Mouse (Mus musculus) thymus, postnatal 36 days (tissue): ENCODE data around the gene Isl2.

Experiments used
- DNase-seq, 2 experiments: peaks; one replicate each; pipeline ENCODE4 v3.0.0; 2022; ENCODE audit warnings: mixed read lengths in 2 of 2

The Isl2 gene

GRCm38 (mm10) chr9:55548871-55549270 lies 10.4 kb downstream of the Isl2 start:
- DNase-seq = no peak

- no peak for DNase-seq
Observed at GRCm38 (mm10) chr9:55549302-55549890, 10.9 kb downstream of the Isl2 start.

GRCm38 (mm10) chr9:55554986-55555385 lies 16.5 kb downstream of the Isl2 start:
- DNase-seq = no peak

GRCm38 (mm10) chr9:55560960-55561359 lies 22.5 kb downstream of the Isl2 start:
- DNase-seq = no peak

GRCm38 (mm10) chr9:55568466-55569159 lies 30.1 kb downstream of the Isl2 start:
- DNase-seq = no peak

DNA sequence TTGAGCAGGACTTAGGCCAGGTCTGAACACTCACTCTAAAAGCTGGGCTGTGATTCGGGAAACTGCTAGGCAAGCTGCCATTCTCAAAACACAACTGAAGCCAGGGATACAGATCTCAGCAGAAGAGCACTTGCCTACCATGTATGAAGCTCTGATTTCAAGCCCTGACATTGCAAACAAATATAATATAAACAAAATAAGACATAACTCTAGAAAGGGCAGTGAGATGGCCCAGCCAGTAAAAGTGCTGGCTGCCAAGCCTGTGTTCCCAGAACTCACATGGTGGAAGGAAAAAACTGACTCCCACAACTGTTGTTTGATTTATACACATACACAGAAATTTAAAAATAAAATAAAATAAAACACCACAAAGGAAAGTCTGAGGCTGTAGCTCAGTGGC lies 32.6 kb downstream of the Isl2 start:
- DNase-seq = no peak

DNA sequence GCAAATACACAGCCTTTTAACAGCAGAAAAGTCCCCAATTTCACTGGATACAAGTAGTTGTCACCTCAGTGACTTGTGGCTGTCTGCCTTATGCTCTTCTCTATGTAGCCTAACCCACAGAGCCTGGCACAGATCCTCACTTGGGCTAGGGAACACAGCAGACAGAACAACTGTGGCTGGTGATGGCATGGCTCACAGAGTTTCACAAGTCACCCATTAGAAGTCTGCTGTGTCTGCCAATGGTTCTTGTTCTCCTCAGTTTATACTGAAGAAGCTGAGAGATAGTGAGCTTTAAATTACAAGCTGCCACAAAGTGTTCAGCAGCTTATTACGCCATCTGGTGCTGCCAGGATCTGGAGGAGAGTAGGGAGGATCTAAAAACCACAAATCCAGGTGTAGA lies 38.1 kb downstream of the Isl2 start:
- no peak for DNase-seq

- DNase-seq = no peak
Observed at GRCm38 (mm10) chr9:55581414-55581813, 42.9 kb downstream of the Isl2 start.

- no peak for DNase-seq
Observed at GRCm38 (mm10) chr9:55586141-55586540, 47.7 kb downstream of the Isl2 start.
